Mouse (Mus musculus): ENCODE data around the gene 4930404N11Rik. TPM values are rescaled to one million over a fixed set of nuclear protein-coding genes. Genes with fewer than 3 reads are reported as not detected.

Gene 4930404N11Rik
- polyA plus RNA-seq, 1 experiment from 2014 or later: 2.7 TPM

DNA sequence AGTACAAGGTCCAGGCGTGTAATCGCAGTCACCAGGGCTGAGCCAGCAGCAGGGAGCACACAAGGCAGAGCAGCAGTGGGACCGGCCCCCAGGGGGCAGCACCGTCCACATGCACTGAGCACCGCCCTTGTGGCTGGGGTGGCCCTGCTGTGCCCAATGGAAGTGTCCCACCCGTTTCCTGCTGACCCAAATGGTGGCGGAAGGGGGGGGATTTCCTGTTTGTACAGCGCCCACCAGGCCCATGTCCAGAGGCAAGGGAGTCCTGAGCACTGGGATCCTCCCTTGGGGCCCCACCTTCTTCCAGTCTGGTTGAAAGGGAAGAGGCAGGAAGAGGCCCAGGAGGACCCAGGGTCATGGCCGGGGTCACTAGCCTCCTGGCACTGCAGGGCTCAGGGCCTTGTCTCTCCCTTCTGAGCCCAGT is 43.3 kb upstream of the 4930404N11Rik start:
- no peak for ATAC-seq
- in situ Hi-C loops (cut with MboI; ENCODE audit: low pct_unique_long_range_greater_than_20kb): no loop called here
- CTCF ChIA-PET: interaction anchor here (1.9 kb wide), 1 partner anchor 41 kb away, joined by 5 read pairs; no protein-coding TSS in a partner anchor
- no peak for TF ChIP-seq CTCF (IDR thresholded peaks at IDR 0.05)
- DNase-seq (ENCODE audit: low read depth, low spot score): no peak
- POLR2A ChIA-PET: interaction anchor here (0.6 kb wide), 1 partner anchor 147 kb away, joined by 3 read pairs; no protein-coding TSS in a partner anchor
- H3K27me3 ChIP-seq: no peaks in the 10 kb centered on the region

DNA sequence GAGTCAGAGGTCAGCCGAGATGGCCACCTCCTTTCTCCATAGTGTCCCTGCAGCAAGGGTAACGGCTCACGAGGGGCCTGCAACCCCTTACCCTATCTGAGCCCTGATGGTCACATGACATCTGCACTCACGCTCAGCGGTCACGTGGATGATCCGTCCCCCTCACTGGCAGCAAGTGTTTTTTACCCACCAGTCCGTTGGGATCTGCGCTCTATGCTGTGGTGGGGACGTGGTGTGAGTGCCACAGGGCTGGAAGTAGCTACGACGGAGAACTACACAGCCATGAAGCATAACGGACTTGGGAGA is 42.8 kb upstream of the 4930404N11Rik start:
- ChIA-PET CTCF (interaction anchor here (1.4 to 1.9 kb wide), 4 partner anchors 8 to 42 kb away, joined by 4 to 6 read pairs (median 4); no protein-coding TSS in a partner anchor), POLR2A (no interaction called here)
- no peak for TF ChIP-seq CTCF (IDR thresholded peaks at IDR 0.05)
- in situ Hi-C loops (cut with MboI; ENCODE audit: low pct_unique_long_range_greater_than_20kb): no loop called here
- H3K27me3 ChIP-seq: no peaks in the 10 kb centered on the region
- ATAC-seq: no peak
- no peak for DNase-seq (ENCODE audit: low read depth, low spot score)

DNA sequence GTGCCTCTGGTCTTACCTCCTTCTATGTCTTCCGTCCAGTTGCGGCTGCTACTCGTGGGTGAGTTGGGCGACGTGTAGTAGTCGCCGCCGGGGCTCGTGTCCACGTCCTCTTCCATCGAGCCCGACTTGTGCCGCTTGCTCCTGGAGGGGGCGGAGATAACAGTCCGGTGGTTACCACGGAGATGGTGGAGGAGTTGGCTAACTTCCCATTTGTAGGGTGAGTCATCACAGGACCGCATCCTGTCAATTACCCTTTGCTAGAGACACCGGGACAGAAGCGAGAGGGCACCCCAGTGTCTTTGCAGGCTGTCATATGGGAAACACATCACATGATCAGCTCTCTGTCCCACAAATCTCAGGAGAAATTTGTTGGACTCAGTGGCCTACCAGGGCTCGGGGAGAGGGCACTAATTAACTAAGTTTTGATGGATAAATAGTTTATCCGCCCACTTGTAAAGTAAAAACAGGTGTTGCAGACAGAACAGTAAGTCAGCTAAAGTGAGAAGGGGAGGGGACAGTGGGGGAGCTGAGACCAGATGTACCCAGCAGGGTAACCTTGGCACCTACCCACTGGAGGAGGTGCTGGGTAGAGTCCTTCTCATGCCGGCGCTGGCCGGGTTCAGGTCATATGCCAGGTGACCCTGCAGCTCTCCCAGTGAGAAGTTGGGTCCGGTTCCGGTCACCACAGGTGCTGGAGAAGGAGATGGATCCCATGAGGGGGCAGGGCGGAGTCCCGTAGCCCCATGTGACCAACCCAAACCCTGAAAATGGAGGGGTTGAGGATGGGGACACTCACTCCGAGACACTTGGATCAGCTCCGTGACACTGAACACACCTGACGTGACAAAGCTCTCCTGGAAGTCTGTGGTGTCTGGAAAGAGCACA is 42.2 kb upstream of the 4930404N11Rik start:
- ChIA-PET CTCF (interaction anchor here (1.4 to 1.9 kb wide), 4 partner anchors 8 to 43 kb away, joined by 4 to 6 read pairs (median 4); no protein-coding TSS in a partner anchor), POLR2A (interaction anchor here (0.5 to 1.1 kb wide), 3 partner anchors 13 to 24 kb away, joined by 3 to 4 read pairs (median 3); no protein-coding TSS in a partner anchor)
- ATAC-seq (peak; percentile 44), DNase-seq (ENCODE audit: low read depth, low spot score) (peak; percentile 92)
- no peaks in the 10 kb centered on the region for H3K27me3 ChIP-seq
- in situ Hi-C loops (cut with MboI; ENCODE audit: low pct_unique_long_range_greater_than_20kb): no loop called here
- TF ChIP-seq CTCF (IDR thresholded peaks at IDR 0.05): no peak

DNA sequence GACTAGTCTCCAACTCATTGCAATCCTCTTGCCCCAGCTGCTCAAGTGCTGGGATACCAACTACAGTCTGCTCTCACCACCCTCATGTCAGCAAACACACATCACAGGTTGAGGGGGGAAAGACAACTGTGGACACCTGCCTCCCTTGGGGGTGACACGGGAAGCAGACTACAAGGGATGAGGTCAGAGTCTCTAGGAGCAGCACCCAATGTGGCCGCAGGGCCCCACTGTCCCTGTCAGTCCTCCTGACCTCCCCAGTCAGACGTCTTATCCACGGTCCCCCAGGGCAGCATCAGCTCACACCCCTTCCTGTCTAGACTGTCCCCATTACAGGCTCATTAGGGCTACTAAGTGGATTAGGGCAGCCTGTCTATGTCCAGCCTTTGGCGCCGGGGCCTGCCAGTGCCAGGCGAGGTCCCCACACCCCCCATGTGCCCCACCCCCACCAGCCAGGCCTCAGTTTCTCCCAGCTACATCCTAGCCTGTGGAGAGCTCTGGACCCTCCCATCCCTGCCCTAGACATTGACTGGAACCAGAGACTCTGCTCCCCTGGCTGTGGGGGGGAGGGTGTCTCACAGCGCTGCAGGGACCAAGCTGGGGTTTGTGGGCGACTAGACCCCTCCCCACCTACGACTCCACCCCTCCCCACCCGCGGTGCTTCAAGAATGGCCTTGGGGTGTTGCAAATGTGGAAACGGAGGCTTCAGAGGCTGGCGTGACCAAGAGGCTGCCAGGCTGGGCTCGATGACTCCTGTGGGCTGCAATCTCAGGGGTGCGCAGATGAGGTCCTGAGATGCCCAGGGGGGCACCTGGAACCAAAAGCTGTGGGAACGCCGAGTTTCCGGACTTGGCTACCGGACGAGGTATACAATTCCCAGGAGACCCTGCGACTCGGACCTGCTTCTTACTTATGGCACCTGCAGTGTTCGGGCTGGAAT is 41.2 kb upstream of the 4930404N11Rik start:
- in situ Hi-C loops (cut with MboI; ENCODE audit: low pct_unique_long_range_greater_than_20kb): no loop called here
- POLR2A ChIA-PET: interaction anchor here (1.1 kb wide), 2 partner anchors 21 to 25 kb away, joined by 3 to 4 read pairs; no protein-coding TSS in a partner anchor
- no peak for ATAC-seq
- H3K27me3 ChIP-seq: no peaks in the 10 kb centered on the region
- CTCF ChIA-PET: interaction anchor here (1.0 to 2.5 kb wide), 7 partner anchors 9 to 44 kb away, joined by 3 to 10 read pairs (median 5); no protein-coding TSS in a partner anchor
- TF ChIP-seq CTCF (IDR thresholded peaks at IDR 0.05): no peak
- DNase-seq (ENCODE audit: low read depth, low spot score): no peak

DNA sequence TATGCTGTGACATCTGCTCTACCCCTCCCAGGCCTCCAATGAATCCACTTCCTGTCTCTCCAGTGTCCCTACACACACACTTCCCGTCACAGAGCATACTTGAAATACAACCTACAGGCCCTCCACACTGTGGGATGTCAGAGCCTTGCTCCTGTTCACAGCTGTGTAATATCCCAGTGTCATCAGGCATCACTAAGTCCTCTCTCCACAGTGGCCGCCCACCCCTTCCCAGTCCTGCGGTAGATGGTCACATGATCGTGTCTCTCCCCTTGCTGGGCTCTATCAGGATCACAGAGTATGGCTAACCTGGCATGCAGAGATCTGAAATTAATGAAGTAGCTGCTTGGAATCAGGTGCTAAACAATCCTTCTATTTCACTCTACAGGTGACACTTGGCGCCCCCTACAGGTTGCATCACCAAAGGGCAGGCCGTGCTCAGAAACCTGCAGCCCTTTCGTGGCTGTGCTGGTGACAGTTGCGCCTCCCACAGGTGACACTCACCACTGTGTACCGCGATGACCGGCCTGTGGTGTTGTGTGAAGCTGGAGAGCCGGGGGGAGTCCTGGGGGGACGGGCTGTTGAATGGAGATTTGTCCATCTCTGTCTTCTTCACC is 40.1 kb upstream of the 4930404N11Rik start:
- no peaks in the 10 kb centered on the region for H3K27me3 ChIP-seq
- TF ChIP-seq CTCF (IDR thresholded peaks at IDR 0.05): no peak
- ChIA-PET CTCF (interaction anchor here (0.8 to 2.5 kb wide), 12 partner anchors 10 to 47 kb away, joined by 3 to 10 read pairs (median 3); partner anchors contain the start of genes Dohh, Fzr1 and Gm48551), POLR2A (no interaction called here)
- no peak for DNase-seq (ENCODE audit: low read depth, low spot score)
- ATAC-seq: no peak
- in situ Hi-C loops (cut with MboI; ENCODE audit: low pct_unique_long_range_greater_than_20kb): no loop called here

DNA sequence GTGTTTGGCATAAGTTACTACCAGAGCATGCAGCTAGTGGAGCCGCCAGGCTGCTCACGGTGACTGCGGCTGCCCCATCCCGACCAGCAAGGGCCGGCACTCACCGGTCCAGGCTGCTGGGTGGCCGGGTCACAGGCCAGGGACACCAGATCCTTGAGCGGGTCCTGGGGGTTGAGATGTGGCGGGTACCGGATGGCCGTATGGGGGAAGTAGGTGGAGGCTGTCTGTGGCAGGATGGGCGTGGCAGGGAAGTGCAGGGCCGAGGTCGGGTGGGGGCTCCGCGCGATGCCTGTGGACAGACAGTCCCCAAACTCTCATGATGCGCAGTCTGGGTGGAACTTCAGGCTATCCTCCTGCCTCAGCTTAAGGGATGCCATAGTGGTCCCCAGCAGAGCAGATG is 39.1 kb upstream of the 4930404N11Rik start:
- no peak for ATAC-seq
- in situ Hi-C loops (cut with MboI; ENCODE audit: low pct_unique_long_range_greater_than_20kb): no loop called here
- DNase-seq (ENCODE audit: low read depth, low spot score): no peak
- ChIA-PET POLR2A (no interaction called here), CTCF (interaction anchor here (0.9 to 2.5 kb wide), 6 partner anchors 9 to 46 kb away, joined by 3 to 10 read pairs (median 3); no protein-coding TSS in a partner anchor)
- H3K27me3 ChIP-seq: no peaks in the 10 kb centered on the region
- no peak for TF ChIP-seq CTCF (IDR thresholded peaks at IDR 0.05)

DNA sequence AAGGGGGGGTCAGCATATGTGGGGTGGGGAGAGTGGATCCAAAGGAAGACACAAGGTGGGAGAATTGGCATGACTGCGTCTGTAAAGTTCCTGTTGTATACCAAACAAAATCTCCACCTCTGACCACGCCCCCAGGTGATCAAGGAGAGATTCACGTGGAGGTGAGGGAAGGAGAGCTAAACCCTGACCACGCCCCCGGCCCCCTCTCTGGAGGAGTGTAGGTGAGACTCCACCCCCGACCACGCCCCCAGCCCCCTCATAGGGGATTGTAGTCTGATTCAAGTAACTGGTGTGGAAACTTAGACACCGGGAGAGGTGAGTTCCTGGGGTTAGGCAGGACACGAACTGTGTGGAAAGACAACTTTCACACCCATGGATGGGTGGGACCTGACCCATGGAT is 38.5 kb upstream of the 4930404N11Rik start:
- ChIA-PET CTCF (interaction anchor here (1.2 kb wide), 1 partner anchor 31 kb away, joined by 3 read pairs; no protein-coding TSS in a partner anchor), POLR2A (no interaction called here)
- ATAC-seq (no peak), DNase-seq (ENCODE audit: low read depth, low spot score) (no peak)
- H3K27me3 ChIP-seq: no peaks in the 10 kb centered on the region
- no peak for TF ChIP-seq CTCF (IDR thresholded peaks at IDR 0.05)
- in situ Hi-C loops (cut with MboI; ENCODE audit: low pct_unique_long_range_greater_than_20kb): no loop called here

DNA sequence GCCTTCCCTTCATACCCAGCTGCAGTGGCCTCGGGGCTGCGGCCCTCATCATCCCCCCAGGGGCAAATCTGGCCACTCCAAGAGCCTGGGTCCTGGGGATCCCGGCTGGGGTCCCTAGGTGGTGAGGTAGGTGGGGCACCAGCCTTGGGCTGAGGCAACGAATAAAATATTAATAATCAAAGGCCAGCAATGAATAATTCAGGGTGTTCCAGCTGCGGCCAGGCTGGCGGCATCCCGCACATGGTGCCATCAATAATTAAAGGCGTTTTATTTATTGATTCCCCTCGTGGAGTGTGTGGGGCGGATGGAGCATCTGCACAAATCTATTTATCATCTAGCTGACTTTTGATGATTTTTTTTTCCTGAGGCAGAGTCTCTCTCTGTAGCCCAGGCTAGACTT is 37.9 kb upstream of the 4930404N11Rik start:
- H3K27me3 ChIP-seq: no peaks in the 10 kb centered on the region
- CTCF ChIA-PET: interaction anchor here (1.2 kb wide), 1 partner anchor 31 kb away, joined by 3 read pairs; no protein-coding TSS in a partner anchor

DNA sequence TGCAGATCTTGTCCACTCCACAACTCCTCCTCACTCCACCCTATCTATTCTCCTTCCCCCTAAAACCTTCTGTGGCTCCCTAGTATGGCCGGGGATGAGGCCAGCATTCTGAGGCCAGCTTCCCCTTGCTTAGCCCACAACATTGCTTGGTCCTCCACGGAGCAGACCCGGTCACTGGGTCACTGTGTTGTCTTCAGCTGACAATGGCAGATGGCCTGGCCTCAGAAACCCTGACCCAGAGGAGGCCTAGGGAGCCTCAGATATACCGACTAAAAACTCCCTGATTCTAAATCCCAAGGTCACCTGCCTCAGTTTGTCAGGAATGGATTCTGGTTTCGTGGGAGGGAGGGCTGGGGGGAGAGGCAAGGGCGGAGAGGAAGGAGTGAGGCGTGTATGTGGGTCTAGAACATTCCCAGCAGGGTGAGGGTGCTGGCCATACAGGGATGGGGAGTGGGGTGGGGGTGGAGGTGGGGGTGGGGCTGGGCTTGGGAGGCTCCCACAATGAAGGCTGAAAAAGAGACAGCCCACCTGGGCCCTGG is 36.7 kb upstream of the 4930404N11Rik start:
- no peak for DNase-seq (ENCODE audit: low read depth, low spot score)
- no peaks in the 10 kb centered on the region for H3K27me3 ChIP-seq
- ATAC-seq: peak; percentile 0
- TF ChIP-seq CTCF (IDR thresholded peaks at IDR 0.05): no peak
- in situ Hi-C loops (cut with MboI; ENCODE audit: low pct_unique_long_range_greater_than_20kb): no loop called here
- POLR2A ChIA-PET: interaction anchor here (0.6 kb wide), 1 partner anchor 1004 kb away, joined by 6 read pairs; no protein-coding TSS in a partner anchor
- CTCF ChIA-PET: interaction anchor here (1.2 to 1.4 kb wide), 2 partner anchors 12 to 14 kb away, joined by 3 to 5 read pairs; partner anchors contain the start of gene Gm48552

More for the DNA sequence above, 37.9 kb upstream of the 4930404N11Rik start:
- no peak for TF ChIP-seq CTCF (IDR thresholded peaks at IDR 0.05)
- POLR2A ChIA-PET: interaction anchor here (0.5 kb wide), 1 partner anchor 11 kb away, joined by 3 read pairs; no protein-coding TSS in a partner anchor
- no peak for DNase-seq (ENCODE audit: low read depth, low spot score)
- in situ Hi-C loops (cut with MboI; ENCODE audit: low pct_unique_long_range_greater_than_20kb): no loop called here
- ATAC-seq: no peak

All from Patski (cell line).